Mouse (Mus musculus): Measurements from ENCODE around the gene Slc39a13. TPM values are rescaled to one million over a fixed set of nuclear protein-coding genes. Genes with fewer than 3 reads are reported as not detected.
"Not testable (repeated sequence)": the region's sequence is repeated elsewhere in the genome, so short reads cannot be mapped to it uniquely, and the experiment has no call there.

Slc39a13 gene
- total RNA-seq, 1 experiment from 2014 or later, result 8.9 TPM

DNA sequence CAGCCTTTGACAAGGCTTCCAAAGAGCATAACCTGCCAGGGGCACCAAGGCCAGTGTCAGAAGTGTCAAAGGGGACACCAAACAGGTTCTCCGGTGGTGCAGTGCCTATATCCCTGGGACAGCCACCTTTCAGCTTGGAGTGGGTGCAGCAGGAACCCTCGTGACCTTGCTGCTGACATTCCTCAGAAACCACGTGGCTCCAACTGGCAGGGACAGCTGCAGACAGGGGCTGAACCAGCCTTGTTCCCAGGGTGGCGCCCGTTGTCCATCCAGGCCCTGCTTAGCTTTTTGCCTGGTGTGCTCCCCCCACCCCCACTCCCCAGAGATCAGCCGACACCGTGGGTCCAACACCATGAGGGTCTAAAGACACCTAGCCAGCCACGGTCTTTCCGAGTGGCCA, 34.8 kb downstream of the Slc39a13 start, which contains the start of gene Rapsn:
Gene Rapsn, plus strand, starts transcription at position 236 of the 400 bp plus-strand sequence.
- ATAC-seq (replicated peaks; ENCODE audit: low read depth, poor library complexity, severe bottlenecking), result no peak

GRCm38 (mm10) chr2:91033000-91033399, 37.2 kb downstream of the Slc39a13 start:
- 0 out of 2 replicates have a peak, but pooled peaks have one; percentile 58 for ATAC-seq (replicated peaks; ENCODE audit: low read depth, poor library complexity, severe bottlenecking)

- no peak for ATAC-seq (replicated peaks; ENCODE audit: low read depth, poor library complexity, severe bottlenecking)
Observed at GRCm38 (mm10) chr2:91031216-91031615, 39.0 kb downstream of the Slc39a13 start.

- no peak for ATAC-seq (replicated peaks; ENCODE audit: low read depth, poor library complexity, severe bottlenecking)
Observed at GRCm38 (mm10) chr2:91027391-91028214, 42.6 kb downstream of the Slc39a13 start.

DNA sequence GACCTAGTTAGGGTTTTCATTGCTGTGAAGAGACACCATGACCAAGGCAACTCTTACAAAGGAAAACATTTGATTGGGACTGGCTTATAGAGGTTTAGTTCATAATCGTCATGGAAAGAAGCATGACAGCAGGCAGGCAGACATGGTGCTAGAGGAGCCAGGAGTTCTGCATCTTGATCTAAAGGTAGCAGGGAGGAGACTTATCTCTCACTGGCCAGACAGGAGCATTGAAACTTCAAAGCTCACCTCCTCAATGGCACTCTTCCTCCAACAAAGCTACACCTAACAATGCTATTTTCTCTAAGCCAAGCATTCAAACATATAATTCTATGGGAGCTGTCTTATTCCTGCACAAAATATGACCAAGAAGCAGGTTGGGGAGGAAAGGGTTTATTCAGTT, 43.7 kb downstream of the Slc39a13 start:
- no peak for ATAC-seq (replicated peaks; ENCODE audit: low read depth, poor library complexity, severe bottlenecking)

GRCm38 (mm10) chr2:91025081-91025516, 45.1 kb downstream of the Slc39a13 start:
- ATAC-seq (replicated peaks; ENCODE audit: low read depth, poor library complexity, severe bottlenecking), result no peak

- ATAC-seq (replicated peaks; ENCODE audit: low read depth, poor library complexity, severe bottlenecking), result no peak
Observed at GRCm38 (mm10) chr2:91023956-91024355, 46.3 kb downstream of the Slc39a13 start.

DNA sequence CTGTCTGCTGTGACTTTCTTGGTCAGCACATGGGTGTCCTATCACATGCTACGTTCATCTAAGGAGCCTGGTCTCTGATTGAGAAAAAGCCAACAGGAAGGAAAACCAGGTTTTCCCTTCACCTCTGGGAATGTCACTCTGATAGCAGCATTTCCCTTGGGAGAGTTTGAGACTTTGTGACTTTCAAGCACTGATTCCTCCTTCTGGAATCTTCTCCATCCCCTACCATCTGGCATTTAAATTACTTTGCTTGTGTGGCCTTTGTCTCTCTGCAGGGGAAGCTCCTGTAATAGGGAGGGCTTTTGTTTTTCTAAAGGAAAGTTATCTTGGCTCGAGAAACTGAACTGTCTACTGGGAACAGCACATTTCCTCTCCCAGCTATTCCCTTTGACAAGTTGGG, 47.1 kb downstream of the Slc39a13 start:
- ATAC-seq (replicated peaks; ENCODE audit: low read depth, poor library complexity, severe bottlenecking), result no peak

GRCm38 (mm10) chr2:91022266-91022665, 48.0 kb downstream of the Slc39a13 start:
- ATAC-seq (replicated peaks; ENCODE audit: low read depth, poor library complexity, severe bottlenecking), result not testable (repeated sequence)

DNA sequence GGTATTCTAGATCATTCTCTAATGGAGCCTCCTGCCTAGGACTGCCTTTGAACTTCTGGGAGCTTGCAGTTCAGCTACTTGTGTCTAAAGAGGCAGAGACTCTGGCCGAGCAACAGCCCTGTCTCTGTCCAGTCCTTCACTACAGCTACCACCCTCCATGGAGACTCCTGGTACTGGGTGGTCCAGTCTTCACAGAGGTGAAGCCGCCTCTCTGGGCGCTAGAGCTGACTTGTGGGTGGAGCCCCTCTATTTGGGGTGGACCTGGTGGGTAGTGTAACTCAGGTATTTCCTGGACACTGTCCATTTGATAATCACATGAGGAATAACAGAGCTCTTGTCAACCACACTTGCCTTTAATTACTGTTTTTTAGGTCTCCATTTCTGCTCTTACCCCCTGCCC, 50.3 kb downstream of the Slc39a13 start:
- no peak for ATAC-seq (replicated peaks; ENCODE audit: low read depth, poor library complexity, severe bottlenecking)

DNA sequence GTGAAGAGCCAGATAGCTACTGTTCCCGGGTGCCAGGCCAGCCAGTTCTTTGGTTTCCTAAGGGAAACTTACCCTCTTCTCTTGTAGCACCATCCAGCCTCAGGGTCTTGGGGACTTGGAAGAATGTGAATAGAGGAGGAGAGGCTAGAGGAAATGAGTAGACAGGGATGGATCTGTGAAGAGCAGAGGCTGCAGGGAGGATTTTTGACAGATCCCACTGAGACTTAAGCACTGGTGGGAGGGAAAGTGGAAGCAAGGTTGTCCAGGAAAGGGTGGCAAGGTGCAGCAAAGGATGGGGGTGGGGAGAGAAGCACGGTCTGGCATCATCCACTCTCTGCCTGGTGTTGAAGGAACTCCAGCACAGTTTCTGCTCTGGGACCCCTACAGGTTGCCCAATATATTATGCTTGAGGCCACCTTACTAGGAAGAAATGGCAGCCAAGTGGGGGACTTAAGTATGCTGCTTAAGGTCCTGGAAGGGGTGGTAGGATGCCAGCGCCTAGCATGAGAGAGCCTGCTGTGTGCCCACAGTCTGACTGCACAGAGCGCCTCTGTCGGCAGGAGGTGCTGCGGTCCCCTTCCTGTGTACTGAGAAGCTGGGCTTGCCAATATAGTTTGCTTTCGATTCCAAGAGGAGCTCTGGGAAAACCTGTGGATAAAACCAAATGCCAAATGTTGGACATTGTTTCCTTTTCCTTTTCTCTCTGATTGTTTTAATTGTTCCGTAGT, 52.0 kb downstream of the Slc39a13 start:
- ATAC-seq (replicated peaks; ENCODE audit: low read depth, poor library complexity, severe bottlenecking), result 0 out of 2 replicates have a peak, but pooled peaks have one; percentile 11

DNA sequence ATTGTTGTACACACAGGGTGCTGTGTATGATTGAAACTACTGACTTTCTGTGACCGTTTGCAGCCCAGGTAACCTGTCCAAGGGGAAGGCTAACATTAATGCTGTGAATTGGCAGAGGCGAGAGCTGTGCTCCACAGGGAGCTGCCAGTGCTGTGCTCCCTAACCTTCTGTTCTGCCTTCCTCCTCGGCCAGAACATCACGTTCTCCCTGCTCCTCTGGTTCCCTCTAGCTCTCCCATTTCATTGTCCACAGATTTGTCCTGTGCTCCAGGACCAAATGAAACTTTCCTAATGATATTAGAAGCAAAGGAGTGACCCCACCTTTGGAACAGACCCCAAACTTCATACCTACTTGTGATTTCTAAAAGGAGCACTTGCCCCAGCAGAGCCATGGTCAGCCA, 54.8 kb downstream of the Slc39a13 start:
- no peak for ATAC-seq (replicated peaks; ENCODE audit: low read depth, poor library complexity, severe bottlenecking)

- no peak for ATAC-seq (replicated peaks; ENCODE audit: low read depth, poor library complexity, severe bottlenecking)
Observed at GRCm38 (mm10) chr2:91013881-91014280, 56.3 kb downstream of the Slc39a13 start.

Other genes starting within 250 kb of the Slc39a13 start
- 139 and 181 TPM in 2 replicates for gene Mtch2, start 223.3 kb downstream of the Slc39a13 start, total RNA-seq (2017)
- gene C1qtnf4, start 184.6 kb downstream of the Slc39a13 start, total RNA-seq (2017), result not detected in 2 replicates
- gene Kbtbd4, start 165.7 kb downstream of the Slc39a13 start, total RNA-seq (2017), result 26.1 and 35.8 TPM in 2 replicates
- gene Ndufs3, start 165.6 kb downstream of the Slc39a13 start, total RNA-seq (2017), result 77.5 and 102 TPM in 2 replicates
- 38.8 and 52.0 TPM in 2 replicates for gene Celf1, start 130.0 kb downstream of the Slc39a13 start, total RNA-seq (2017)
- gene Rapsn, start 34.8 kb downstream of the Slc39a13 start, total RNA-seq (2017), result 3.9 and 5.0 TPM in 2 replicates
- 227 and 246 TPM in 2 replicates for gene Psmc3, start 16.4 kb downstream of the Slc39a13 start, total RNA-seq (2017)
- 64.4 and 74.3 TPM in 2 replicates for gene Spi1, start 12.0 kb upstream of the Slc39a13 start, total RNA-seq (2017)
- 0.09 and 0.15 TPM in 2 replicates for gene Mybpc3, start 47.7 kb upstream of the Slc39a13 start, total RNA-seq (2017)
- 46.4 and 55.6 TPM in 2 replicates for gene Madd, start 113.4 kb upstream of the Slc39a13 start, total RNA-seq (2017)
- gene Nr1h3, start 132.4 kb upstream of the Slc39a13 start, total RNA-seq (2017), result 0.23 TPM in 1 of 2 replicates, not detected in the other
- 6.5 and 15.3 TPM in 2 replicates for gene Acp2, start 132.5 kb upstream of the Slc39a13 start, total RNA-seq (2017)
- gene Ddb2, start 166.6 kb upstream of the Slc39a13 start, total RNA-seq (2017), result 11.5 and 18.0 TPM in 2 replicates
- gene Pacsin3, start 185.5 kb upstream of the Slc39a13 start, total RNA-seq (2017), result 0.19 TPM in 1 of 2 replicates, not detected in the other
- gene Arfgap2, start 194.6 kb upstream of the Slc39a13 start, total RNA-seq (2017), result 36.8 and 37.3 TPM in 2 replicates